Mouse (Mus musculus): Measurements from ENCODE around the gene Stk32c. TPM values are rescaled to one million over a fixed set of nuclear protein-coding genes. Genes with fewer than 3 reads are reported as not detected.
A peak's percentile ranks its signal among the peaks of the same experiment; 100 is the strongest.

The Stk32c gene
- polyA plus RNA-seq, 1 experiment from 2014 or later, result 2.3 TPM

DNA sequence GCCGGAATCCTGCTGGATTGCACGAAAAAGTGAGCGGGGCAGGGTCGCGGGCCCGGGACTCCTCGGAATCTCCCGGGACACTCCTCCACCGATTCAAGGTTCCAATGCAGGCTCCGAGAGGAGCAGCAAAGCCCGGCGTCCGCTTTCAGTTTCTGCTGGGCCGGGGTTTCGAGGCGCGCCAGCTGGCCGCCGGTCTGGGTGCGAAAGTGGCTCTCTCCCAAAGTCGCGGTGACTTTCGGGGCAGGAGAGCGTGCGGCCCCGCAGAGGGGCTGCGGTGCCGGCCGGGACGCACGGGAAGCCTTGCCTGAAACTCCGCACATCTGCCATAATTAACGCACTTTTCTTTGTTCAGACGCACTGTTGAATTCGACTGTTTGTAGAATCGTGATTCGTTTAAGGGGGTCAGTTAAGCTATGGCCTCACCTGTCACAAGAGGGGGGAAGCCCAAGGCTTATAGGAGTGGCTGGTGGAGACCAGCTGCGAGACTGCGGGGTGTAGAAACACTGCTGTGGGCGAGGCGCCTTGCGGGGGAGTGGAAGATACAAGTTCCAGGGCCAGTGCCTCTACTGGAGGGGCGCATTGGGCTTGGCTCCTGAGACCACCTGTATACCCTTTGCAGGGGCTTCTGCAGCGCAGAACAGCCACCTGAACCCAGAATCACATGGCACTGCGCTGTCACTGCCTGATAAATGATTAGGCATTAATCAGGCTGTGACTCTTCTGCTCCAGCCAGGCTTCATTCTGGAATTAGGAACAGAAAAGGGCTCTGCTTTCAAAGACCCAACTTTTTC, 35.7 kb upstream of the Stk32c start:
- H3K27me3 ChIP-seq (replicated peaks; ENCODE audit: control insufficient read depth, insufficient read depth, low read length), result 0 out of 2 replicates have a peak, but pooled peaks cover 3% of the 10 kb centered on the region
- 2% methylated on average over 45 of the region's 45 CpGs for WGBS
- no peak overlapping the region for H3K27ac ChIP-seq (ENCODE audit: low read length)
- H3K4me3 ChIP-seq (replicated peaks; ENCODE audit: low read length), result peak overlapping the region; percentile 67
- H3K4me1 ChIP-seq (replicated peaks; ENCODE audit: control insufficient read depth, insufficient read depth, low read length), result peaks cover 25% of the 10 kb centered on the region
- H3K36me3 ChIP-seq (ENCODE audit: control insufficient read depth, insufficient read depth), result no peaks in the 10 kb centered on the region
- no peaks in the 10 kb centered on the region for H3K9me3 ChIP-seq (ENCODE audit: control insufficient read depth, low read length)
- peak overlapping the region; percentile 82 for H3K9ac ChIP-seq (replicated peaks; ENCODE audit: low read depth, low read length)
- peak; percentile 36; the same call in 1 of the 2 replicates for ATAC-seq
- peak overlapping the region; percentile 89 for H3K4me2 ChIP-seq (ENCODE audit: low read length)

DNA sequence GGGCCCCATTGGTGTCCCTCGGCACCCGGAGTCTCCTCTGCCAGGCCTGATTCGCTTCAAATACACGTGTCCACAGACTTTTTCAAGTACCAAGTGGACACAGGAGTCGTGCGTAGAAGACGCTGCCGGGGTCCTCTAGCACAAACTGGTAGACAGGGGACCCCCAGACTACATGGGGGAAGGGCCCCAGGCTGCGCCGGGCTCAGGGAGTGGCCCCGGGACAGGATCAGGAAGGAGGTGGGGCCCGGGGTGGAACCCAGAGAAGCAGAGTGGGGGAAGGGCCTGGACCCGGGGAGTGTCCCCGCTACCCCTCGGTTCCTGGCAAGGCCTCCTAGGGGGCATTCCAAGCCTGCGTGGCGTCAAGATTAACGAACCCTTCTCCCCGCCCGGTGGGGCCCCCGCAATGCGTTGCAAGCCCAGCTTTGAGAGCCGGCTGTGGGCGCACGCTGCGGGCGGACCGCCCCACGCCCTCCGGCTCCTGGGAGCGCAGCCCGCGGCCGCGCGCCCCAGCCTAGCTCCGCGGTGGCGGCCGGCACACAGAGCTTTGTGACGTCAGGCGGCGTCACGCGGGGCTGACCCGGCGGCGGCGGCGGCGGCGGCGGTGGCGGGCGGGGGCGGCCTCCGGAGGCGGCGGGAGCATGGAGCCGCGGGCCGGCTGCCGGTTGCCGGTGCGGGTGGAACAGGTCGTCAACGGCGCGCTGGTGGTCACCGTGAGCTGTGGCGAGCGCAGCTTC, 34.9 kb upstream of the Stk32c start, which contains the start of gene Pwwp2b:
Gene Pwwp2b, plus strand, starts transcription at position 602 of the 734 bp plus-strand sequence.
- peak; percentile 79 for ATAC-seq
- H3K36me3 ChIP-seq (ENCODE audit: control insufficient read depth, insufficient read depth), result no peaks in the 10 kb centered on the region
- peak within 1 kb of the TSS; percentile 82 for H3K9ac ChIP-seq (replicated peaks; ENCODE audit: low read depth, low read length)
- peak within 1 kb of the TSS; percentile 67 for H3K4me3 ChIP-seq (replicated peaks; ENCODE audit: low read length)
- under 1% methylated on average over 56 of the region's 72 CpGs for WGBS
- peaks cover 25% of the 10 kb centered on the region for H3K4me1 ChIP-seq (replicated peaks; ENCODE audit: control insufficient read depth, insufficient read depth, low read length)
- peak within 1 kb of the TSS; percentile 89 for H3K4me2 ChIP-seq (ENCODE audit: low read length)
- peak within 1 kb of the TSS; percentile 45; the same call in 1 of the 2 replicates for H3K27ac ChIP-seq (ENCODE audit: low read length)
- H3K9me3 ChIP-seq (ENCODE audit: control insufficient read depth, low read length), result no peaks in the 10 kb centered on the region
- 0 out of 2 replicates have a peak, but pooled peaks cover 3% of the 10 kb centered on the region for H3K27me3 ChIP-seq (replicated peaks; ENCODE audit: control insufficient read depth, insufficient read depth, low read length)

DNA sequence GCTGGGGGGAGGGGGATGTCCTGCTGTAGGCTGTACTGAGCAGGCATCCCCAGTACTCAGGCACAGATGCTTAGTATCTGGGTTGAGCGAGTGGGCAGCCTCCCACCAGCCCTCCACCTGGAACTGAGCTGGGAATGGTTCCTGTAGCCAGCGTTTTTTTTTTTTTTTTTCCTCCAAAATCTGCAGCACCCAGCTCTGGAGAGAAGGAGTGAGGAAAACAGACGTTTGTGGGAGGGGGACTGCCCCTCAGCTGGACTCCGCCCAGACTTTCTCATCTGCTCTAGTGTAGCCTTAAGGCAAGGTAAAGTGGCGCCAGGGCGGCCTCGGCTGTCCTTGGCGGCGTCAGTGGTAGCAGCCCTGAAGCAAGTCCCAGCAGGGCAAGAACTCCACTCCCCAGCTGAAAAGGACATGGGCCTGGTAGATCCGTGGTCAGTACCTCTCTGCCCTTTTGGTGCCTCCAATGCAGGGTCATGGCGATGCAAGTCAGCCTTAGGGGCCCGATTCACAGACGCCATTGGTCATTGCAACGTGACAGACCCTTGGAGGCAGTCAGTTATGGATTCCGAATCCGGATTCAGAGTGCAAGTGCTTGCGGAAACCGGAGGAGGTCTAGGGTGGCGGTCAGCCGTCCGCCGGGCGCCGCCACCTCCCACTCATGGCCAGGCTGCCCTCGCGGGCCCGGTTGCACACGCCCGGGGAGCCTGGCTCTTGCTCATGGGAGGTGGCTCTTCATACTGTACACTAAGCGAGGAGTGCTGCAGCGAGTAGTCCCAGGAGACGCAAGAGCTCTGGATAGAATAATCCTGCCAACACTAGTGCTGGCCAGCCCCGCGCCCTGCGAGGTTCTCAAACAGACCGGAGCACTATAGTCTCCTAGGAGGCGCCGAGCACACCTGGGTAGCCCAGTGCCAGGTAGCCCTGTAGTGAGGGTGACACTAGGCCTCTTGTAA, 34.1 kb upstream of the Stk32c start:
- Histone ChIP-seq H3K9ac (replicated peaks; ENCODE audit: low read depth, low read length) (peak overlapping the region; percentile 82), H3K36me3 (ENCODE audit: control insufficient read depth, insufficient read depth) (no peaks in the 10 kb centered on the region), H3K27me3 (replicated peaks; ENCODE audit: control insufficient read depth, insufficient read depth, low read length) (0 out of 2 replicates have a peak, but pooled peaks cover 3% of the 10 kb centered on the region), H3K4me2 (ENCODE audit: low read length) (peak overlapping the region; percentile 89), H3K4me3 (replicated peaks; ENCODE audit: low read length) (peak overlapping the region; percentile 67), H3K27ac (ENCODE audit: low read length) (no peak overlapping the region; the same call in 1 of the 2 replicates), H3K4me1 (replicated peaks; ENCODE audit: control insufficient read depth, insufficient read depth, low read length) (peaks cover 25% of the 10 kb centered on the region), H3K9me3 (ENCODE audit: control insufficient read depth, low read length) (no peaks in the 10 kb centered on the region)
- WGBS, result 5% methylated on average over 38 of the region's 38 CpGs
- peak; percentile 45 for ATAC-seq

DNA sequence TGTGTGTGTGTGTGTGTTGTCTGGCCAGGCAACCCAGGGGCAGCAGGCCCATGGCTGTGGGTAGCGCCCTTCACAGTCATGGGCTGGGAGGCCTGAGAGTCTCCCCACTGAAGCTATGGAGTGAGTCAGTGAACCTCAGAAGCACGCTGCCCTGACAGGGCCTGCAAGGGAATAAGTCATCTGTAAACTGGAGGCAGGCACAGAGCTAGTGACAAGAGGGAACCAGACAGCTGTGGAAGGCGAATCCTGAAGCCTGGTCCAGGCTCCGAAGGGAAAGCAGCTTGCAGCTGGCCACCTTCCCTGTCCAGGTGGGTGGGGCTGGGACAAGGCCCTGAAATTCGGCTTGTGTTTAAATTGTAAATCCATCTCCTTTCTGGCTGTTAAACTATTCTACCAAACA, 33.0 kb upstream of the Stk32c start:
- no peak overlapping the region for H3K27ac ChIP-seq (ENCODE audit: low read length)
- WGBS, result 83% methylated on average over 5 of the region's 5 CpGs
- no peak overlapping the region for H3K9ac ChIP-seq (replicated peaks; ENCODE audit: low read depth, low read length)
- no peak overlapping the region for H3K4me3 ChIP-seq (replicated peaks; ENCODE audit: low read length)
- no peaks in the 10 kb centered on the region for H3K9me3 ChIP-seq (ENCODE audit: control insufficient read depth, low read length)
- no peak for ATAC-seq
- H3K4me2 ChIP-seq (ENCODE audit: low read length), result no peak overlapping the region
- peaks cover 20% of the 10 kb centered on the region for H3K4me1 ChIP-seq (replicated peaks; ENCODE audit: control insufficient read depth, insufficient read depth, low read length)
- H3K27me3 ChIP-seq (replicated peaks; ENCODE audit: control insufficient read depth, insufficient read depth, low read length), result 0 out of 2 replicates have a peak, but pooled peaks cover 3% of the 10 kb centered on the region
- no peaks in the 10 kb centered on the region for H3K36me3 ChIP-seq (ENCODE audit: control insufficient read depth, insufficient read depth)

DNA sequence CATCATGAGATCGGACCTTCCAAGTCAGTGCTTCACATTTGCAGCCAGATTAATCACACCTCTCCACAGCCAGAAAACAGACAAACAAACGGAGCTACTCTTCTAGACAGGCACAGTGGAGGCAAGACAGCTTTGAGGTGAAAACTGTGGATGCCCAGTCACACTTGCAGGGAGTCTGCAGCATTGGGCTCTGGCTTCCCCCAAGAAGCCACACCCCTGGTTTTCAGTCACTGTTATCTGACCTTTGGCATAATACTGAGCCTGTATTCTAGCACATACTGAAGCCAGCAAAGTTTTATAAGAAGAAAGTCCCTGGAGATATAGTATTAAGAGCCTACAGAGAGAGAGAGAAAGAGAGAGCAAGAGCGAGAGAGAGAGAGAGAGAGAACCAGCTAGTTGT, 26.3 kb upstream of the Stk32c start:
- ATAC-seq, result no peak
- Histone ChIP-seq H3K4me3 (replicated peaks; ENCODE audit: low read length) (no peak overlapping the region), H3K4me2 (ENCODE audit: low read length) (no peak overlapping the region), H3K9ac (replicated peaks; ENCODE audit: low read depth, low read length) (no peak overlapping the region), H3K9me3 (ENCODE audit: control insufficient read depth, low read length) (no peaks in the 10 kb centered on the region), H3K36me3 (ENCODE audit: control insufficient read depth, insufficient read depth) (no peaks in the 10 kb centered on the region), H3K4me1 (replicated peaks; ENCODE audit: control insufficient read depth, insufficient read depth, low read length) (no peaks in the 10 kb centered on the region; the same call in 1 of the 2 replicates), H3K27ac (ENCODE audit: low read length) (no peak overlapping the region), H3K27me3 (replicated peaks; ENCODE audit: control insufficient read depth, insufficient read depth, low read length) (no peaks in the 10 kb centered on the region)
- WGBS, result 75% methylated on average over 3 of the region's 3 CpGs

DNA sequence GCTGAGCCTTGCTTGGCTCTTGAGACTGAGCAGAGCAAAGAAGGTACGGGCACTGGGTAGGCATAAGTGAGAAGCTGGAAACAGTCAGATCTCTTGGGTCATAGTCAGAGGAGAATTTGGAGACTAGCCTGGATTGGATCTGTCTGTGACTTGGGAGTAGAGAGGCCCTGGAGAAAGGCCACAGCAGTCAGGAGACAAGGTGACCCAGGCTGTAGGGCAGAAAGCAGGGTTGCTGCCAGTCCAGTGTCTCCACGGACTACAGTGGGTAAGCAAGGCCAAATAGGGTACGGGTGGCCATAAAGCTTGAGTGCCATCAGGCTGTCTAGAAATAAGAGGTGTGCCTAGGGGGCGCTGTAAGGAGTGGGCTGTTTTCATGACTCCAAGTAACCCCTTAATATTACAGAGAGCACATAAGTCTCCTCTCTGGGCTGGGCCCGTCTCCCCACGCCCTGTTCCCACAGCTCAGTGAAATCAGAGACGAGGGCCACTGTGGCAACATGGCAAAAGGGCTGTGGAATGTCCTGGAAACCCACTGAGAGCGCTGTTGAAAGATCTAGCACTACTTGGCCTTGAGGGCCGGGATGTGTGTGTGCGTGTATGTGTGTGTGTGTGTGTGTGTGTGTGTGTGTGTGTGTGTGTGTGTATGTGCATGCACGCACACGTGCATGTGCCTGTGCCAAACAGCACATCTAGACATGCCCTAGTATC, 22.7 kb upstream of the Stk32c start:
- Histone ChIP-seq H3K4me2 (ENCODE audit: low read length) (no peak overlapping the region), H3K36me3 (ENCODE audit: control insufficient read depth, insufficient read depth) (no peaks in the 10 kb centered on the region), H3K4me3 (replicated peaks; ENCODE audit: low read length) (no peak overlapping the region), H3K9ac (replicated peaks; ENCODE audit: low read depth, low read length) (no peak overlapping the region), H3K27ac (ENCODE audit: low read length) (no peak overlapping the region), H3K4me1 (replicated peaks; ENCODE audit: control insufficient read depth, insufficient read depth, low read length) (peaks cover 4% of the 10 kb centered on the region), H3K27me3 (replicated peaks; ENCODE audit: control insufficient read depth, insufficient read depth, low read length) (no peaks in the 10 kb centered on the region), H3K9me3 (ENCODE audit: control insufficient read depth, low read length) (no peaks in the 10 kb centered on the region)
- WGBS, result 84% methylated on average over 12 of the region's 12 CpGs
- ATAC-seq, result no peak

DNA sequence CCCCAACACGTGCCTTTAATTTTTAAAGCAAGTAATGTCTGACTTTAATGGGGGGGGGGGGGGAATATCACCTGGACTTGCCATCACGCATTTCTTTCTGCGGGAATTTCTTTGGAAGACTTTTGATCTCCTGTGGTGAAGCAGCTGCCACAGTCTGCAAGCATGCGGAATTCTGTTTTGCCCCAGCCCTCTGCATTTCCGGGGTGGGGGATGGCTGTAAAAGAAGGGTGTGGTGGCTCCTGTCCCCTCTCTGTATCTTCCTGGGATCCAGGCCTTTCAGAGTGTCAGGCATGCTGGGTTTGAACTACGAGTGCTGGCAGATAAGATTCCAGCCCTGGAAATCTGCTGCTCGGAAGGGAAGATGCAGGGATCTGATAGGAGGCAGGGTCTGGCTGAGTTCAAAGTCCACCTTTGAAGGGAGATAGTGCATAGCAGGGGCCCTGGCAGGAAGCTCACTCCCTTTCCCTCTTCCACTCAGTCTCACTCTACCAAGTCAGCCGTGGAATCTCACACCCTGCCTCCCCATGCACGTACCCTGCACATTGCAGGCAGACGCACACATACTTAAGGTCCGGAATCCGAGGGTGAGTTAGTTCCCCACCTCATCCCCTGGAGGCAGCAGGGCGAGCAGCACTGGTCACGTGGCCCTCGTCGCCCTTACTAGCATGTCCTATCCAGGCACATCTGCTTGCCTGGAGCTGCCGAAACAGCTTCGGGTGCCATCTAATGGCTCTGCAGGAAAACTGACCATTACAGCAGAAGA, 21.5 kb upstream of the Stk32c start:
- Histone ChIP-seq H3K4me1 (replicated peaks; ENCODE audit: control insufficient read depth, insufficient read depth, low read length) (peaks cover 4% of the 10 kb centered on the region), H3K36me3 (ENCODE audit: control insufficient read depth, insufficient read depth) (no peaks in the 10 kb centered on the region), H3K9me3 (ENCODE audit: control insufficient read depth, low read length) (no peaks in the 10 kb centered on the region), H3K4me2 (ENCODE audit: low read length) (no peak overlapping the region), H3K4me3 (replicated peaks; ENCODE audit: low read length) (no peak overlapping the region), H3K27ac (ENCODE audit: low read length) (no peak overlapping the region), H3K27me3 (replicated peaks; ENCODE audit: control insufficient read depth, insufficient read depth, low read length) (no peaks in the 10 kb centered on the region), H3K9ac (replicated peaks; ENCODE audit: low read depth, low read length) (no peak overlapping the region)
- ATAC-seq, result no peak
- 16% methylated on average over 18 of the region's 18 CpGs for WGBS

DNA sequence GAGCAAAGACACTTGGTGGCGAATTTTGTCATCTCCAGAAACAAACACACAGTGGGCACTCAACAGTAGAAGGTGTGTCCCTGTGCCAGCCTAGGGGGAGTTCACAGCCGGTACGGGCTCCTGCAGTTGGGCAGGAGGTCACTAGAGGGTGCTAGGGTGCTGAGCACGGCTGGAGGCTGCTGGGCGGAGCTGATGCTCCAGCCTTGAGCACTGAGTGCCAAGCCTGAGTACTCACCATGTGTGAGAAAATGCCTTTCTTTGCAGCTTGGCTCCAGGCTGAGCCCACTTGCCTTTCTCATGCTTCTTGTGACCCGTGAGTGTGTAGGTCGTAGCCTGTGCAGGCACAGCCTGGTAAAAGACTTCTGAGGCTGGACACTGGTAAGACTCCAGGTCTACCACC, 20.6 kb upstream of the Stk32c start:
- 2% methylated on average over 7 of the region's 7 CpGs for WGBS
- Histone ChIP-seq H3K27ac (ENCODE audit: low read length) (no peak overlapping the region), H3K9ac (replicated peaks; ENCODE audit: low read depth, low read length) (no peak overlapping the region), H3K36me3 (ENCODE audit: control insufficient read depth, insufficient read depth) (no peaks in the 10 kb centered on the region), H3K9me3 (ENCODE audit: control insufficient read depth, low read length) (no peaks in the 10 kb centered on the region), H3K4me1 (replicated peaks; ENCODE audit: control insufficient read depth, insufficient read depth, low read length) (peaks cover 4% of the 10 kb centered on the region), H3K4me3 (replicated peaks; ENCODE audit: low read length) (no peak overlapping the region), H3K4me2 (ENCODE audit: low read length) (no peak overlapping the region), H3K27me3 (replicated peaks; ENCODE audit: control insufficient read depth, insufficient read depth, low read length) (no peaks in the 10 kb centered on the region)
- ATAC-seq, result peak; percentile 93

All from forebrain, embryonic 16.5 days (tissue).